Mouse (Mus musculus): ENCODE measurements around the gene Slc2a1.

The Slc2a1 gene

DNA sequence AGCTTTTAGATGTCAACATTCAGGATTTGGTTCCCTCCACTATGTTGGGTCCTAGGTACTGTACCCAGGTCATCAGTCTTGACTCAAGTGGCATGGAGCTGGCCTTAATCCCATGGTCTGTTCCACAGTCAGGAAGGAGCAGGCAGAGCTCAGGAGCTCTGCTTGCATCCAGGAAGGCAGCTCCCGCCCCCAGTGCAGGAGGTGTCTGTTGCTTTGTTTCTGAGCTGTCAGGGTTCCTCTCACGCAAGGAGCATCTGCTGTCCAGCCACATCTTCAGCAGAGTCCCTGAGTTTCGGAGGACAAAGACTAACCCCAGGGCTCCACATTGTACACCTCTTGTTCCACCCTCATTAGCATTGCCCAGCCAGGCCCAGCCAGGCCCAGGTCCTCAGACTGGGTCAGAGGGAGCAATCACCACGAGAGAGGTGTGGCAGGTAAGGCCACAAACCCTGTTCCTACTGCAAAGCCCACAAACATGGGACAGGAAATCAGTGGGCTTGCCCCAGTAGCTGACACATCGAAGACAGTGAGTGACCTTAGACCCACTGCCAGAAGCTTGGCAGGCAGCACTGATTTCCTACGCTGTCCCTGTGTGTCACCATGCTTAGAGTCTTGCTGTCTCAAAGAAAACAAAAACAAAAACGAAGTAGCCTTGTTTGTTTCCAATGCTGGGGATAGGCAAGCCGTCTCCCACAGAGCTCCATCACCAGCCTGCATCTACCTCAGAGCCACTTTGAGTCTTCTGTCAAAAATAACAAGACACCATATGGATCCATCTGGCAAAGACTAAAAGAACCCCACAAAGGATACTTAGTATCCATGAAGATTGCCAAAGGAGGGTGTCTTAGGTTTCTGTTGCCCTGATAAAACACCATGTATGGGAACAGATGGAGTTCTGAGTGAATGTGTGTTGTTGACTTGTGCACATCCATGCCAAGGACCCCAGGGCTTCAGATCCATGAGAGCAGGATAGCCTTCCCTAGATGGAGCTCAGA lies 10.0 kb upstream of the Slc2a1 start:
- no peak for DNase-seq (ENCODE audit: low read depth, low spot score)

DNA sequence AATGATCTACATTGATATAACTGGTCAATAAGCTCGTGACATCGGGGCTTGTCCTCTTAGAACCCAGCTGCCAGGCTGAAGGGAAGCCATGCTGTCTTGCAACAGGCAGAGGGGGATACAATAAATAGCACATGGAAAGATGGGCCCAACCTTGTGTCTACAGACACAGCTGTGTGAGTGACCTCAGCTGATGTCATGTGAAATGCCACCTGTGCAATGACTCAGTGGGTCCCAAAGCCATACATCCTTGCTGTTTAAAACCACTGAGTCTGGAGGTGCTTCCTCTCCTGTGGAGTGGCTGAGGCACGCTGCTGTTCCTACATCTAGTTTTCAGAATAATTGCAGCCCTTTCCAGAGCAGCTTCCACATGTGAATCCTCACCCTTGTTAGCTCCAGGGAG lies 7.1 kb upstream of the Slc2a1 start:
- DNase-seq (ENCODE audit: low read depth, low spot score): no peak

DNA sequence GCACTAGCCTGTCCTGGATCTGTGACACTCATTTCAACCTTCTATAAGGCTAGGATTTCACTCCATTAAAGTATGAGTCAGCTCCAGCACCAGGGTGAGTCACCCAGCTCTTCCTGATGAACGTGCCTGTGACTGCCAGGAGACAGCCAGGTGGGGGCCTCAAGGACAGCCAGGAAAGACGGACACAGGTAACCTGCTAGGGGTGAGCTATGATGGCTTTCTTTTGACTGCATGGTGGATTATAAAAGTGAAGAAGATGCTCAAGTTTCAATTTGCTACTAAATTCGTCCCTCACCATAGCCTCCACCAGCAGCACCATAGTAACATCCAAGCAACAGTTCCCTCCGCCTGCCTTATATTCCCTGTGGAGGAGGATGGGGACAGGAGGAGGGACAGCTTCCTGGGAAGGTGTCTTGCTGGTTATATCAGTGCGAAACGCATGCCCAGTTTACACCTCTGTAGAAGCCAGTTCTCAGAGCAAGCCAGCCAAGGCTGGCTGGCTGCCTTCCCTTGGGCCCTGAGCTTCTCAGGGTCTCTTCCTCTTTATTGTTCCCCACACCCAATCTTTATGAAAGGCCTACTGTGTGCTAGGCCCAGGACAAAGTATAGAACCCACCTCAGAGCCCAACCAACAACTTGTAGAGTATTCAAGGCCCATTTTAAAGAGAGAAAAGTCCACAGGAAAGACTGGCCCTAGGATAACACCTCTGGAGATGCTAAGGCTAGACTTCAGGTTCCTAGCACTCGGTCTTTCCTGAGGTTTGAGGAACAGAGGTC lies 6.0 kb upstream of the Slc2a1 start:
- peak; percentile 39 for DNase-seq (ENCODE audit: low read depth, low spot score)

DNA sequence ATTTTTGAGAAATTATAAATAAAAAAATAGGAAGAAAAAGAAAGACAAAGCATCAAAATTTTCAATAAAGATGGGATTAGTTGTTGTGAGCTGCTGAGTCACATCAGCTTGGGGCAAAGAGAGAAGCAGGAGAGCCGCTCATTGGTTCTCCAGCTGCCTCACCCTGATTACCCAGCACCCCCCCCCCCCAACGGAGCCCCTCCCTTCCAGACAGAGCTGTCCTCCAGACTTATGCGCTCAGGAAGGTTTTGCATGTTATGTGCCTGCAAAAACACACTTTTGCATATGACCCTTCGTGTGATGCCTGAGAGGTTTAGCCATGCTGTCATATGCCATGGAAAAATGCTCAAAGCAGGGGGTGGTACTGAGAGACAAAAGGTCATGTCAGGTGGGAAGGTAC lies 3.7 kb upstream of the Slc2a1 start:
- DNase-seq (ENCODE audit: low read depth, low spot score): no peak

DNA sequence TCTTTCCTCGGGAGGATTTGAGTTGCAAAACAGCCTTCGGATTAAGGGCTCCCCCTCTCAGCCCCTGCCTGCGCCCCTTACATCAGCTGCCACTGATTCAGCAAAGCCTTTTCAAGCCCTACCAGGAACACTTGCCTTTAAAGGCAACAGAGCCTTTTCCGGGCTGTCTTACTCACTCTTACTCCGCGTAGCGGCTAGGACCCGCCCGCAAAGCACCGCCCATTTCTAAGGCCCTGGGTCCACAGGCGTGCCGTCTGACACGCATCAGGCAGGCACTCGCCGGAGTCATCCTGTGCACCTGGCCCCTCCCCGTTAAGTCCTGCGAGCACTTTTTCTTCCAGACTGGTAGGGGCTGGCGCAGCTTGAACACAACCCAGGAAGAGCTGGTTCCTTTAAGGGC lies 2.8 kb upstream of the Slc2a1 start:
- peak; percentile 21 for DNase-seq (ENCODE audit: low read depth, low spot score)

DNA sequence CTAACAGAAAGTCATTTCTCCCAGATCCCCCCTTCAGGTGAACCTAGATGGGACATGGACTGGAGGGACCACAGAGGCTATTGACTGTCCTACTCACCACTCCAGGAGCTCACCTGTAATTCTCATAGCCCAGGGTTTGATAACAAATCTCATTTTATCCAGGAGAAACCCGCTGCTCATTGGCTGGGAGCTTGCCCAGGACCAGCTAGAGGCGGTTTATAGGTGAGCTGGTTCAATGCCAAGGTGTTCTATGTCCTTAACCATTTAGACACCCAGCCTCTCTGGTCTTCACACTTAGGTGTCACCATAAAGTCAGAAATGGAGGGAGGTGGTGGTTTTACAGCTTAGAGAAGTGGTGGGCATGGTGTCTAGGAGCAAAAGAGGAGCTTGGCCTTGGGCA lies 644 bp upstream of the Slc2a1 start:
- no peak for DNase-seq (ENCODE audit: low read depth, low spot score)

DNA sequence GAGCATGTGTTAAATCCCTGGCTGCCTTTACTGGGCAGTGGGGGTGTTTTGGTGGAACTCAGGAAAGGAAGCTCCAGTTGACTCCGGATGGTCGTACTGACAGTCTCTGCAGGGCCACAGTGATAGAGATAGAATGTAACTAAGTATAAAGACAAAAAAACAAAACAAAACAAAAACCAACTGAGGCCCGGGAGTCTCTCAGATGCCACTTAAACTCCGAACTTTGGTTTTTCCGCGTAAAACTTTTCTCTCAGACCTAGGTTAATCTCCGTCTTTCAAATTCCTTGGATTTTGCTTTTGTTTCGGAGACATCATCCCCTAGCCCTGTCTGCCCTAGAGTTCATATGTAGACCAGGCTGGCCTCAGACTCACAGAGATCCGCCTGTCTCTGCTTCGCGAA lies 1.1 kb downstream of the Slc2a1 start:
- DNase-seq (ENCODE audit: low read depth, low spot score): no peak

DNA sequence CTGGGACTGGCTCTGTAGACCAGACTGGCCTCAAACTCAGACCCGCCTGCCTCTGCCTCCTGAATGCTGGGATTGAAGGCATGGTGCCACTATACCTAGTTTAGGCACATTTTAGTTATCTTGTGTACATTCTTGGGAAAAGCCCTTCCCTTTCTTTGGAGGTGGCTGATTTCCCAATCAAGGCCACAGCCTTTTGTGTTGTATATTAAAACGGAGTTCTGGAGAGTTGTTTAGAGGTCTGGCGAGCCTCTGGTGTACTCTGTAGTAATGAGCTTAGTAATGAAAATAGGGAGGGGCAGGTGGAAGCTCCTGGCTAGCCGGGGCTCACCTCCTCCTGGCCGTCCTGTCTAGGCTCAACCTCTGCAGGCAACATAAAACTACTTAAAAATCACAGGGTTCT lies 2.0 kb downstream of the Slc2a1 start:
- no peak for DNase-seq (ENCODE audit: low read depth, low spot score)

DNA sequence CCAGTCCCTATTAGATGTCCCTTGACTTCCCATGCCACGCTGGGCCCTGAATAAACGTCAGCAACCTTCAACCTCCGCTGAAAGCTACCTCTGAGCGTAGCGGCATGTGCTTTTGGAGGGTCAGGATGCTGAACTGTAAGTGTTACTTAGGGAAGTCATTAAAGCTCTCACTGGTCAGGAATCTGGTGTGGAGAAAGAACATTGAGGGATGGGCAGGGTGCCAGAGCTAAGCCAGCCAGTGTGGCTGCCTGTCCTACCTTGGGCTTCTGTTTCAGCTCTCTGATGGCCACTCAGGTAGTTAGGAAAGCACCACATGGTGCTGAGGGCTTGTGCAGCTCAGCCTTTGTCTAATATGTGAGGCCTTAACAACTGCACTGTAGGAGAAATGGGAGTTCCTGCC lies 2.9 kb downstream of the Slc2a1 start:
- no peak for DNase-seq (ENCODE audit: low read depth, low spot score)

DNA sequence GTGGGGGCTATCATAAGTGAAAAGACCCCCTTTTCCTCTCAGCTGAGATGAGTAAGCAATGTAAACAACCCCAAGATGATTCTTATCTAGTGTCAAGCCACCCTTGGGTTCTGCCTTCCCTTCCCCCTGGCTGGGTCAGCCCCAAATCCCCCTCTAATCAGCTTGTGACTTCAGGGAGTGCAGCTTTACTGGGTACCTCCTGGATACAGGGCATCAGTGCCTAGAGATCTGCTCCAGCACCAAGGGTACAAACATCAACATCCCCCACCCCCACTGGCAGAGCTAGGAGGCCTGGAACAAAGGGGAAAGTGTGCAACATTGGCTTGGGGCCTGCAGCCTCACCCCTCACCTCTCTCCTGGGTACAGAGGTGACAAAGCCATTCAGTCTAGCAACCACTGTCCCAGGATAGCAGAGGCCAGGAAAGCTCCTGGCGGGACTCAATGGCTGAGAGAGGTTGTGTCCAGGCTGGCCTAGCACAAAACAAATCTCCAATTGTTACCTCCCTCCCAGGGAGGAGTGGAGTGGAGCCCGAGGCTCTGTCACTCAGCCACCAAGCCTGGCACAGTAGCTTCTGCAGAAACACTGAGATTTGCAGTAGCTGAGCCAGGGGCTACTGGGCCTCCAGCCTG lies 3.9 kb downstream of the Slc2a1 start:
- no peak for DNase-seq (ENCODE audit: low read depth, low spot score)

DNA sequence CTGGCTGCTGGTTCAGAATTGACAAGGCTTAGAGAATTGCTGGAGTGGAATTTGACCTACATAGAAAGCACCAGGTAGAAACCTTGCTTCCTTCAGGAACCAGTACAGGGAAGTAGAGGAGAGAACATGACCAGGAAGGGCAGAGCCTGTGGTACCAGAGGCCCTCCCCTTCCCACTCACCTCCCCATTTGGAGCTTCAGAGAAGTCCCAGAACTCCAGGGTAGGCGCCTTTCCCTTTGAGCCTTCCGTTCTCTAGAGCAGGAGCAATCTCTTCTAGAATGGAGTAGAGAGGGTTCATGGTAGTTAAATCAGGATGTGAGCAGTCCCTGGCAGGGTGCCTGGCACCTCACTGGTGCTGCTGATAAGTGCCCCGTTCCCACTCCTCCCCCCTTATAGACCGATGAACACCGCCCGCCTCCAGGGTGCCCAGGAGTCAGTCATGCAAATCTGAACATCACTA lies 7.1 kb downstream of the Slc2a1 start:
- DNase-seq (ENCODE audit: low read depth, low spot score): no peak

DNA sequence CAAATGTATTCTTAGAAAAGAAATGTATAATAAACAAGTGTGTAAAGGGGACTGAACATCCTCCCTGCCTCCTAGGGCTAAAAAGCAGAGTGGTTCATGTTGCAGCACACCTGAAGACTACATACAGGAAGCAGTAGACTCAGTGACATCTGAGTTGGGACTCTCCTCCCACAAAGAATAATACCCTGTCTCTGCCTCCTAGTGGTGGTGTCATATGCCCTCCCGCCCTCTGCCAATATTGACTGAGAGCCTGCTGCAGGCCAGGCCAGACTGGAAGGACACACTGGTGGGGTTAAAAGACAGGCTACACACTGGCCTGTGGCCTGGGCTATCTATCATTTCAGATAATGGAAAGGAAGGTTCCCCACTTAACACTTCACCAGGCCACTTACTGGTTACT lies 7.8 kb downstream of the Slc2a1 start:
- DNase-seq (ENCODE audit: low read depth, low spot score): no peak

DNA sequence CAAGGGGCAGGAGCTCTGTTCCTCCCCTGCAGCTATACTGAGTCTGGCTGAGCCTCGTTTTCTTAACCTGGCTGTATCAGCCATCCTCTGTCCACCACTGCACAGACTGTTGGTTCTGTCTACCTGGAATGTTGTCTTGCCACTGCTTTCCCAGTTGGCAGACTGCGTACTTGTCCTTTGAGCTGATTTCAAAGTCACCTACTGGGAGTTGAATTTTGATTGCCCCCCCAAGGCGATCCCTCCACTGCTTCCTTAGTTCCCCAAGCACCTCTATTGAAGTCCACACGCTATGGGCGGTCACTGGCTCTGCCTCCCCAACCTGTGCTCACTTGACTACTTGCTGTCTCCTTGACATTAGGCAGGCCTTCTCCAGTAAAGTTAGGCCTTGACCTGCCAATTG lies 9.1 kb downstream of the Slc2a1 start:
- no peak for DNase-seq (ENCODE audit: low read depth, low spot score)

DNA sequence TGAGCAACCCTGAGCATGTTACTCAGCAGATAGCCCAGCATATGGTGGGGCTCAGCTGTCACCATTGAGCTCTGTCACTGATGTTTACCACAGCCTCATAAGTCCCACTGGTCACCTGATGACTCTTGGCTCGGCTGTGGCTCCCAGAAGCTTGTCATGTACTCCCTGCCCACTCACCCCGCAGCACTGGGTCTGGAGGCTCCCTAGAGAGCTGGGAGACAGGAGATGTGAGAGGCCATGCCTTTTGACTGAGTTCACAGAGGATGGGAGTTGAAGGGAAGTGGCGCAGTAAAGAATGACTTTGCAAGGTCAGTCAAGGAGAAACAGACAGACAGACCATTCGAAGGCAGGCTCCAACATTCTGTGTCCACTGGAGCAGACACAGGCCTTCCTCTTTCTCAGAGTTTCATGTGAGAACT lies 10.2 kb downstream of the Slc2a1 start:
- no peak for DNase-seq (ENCODE audit: low read depth, low spot score)

DNA sequence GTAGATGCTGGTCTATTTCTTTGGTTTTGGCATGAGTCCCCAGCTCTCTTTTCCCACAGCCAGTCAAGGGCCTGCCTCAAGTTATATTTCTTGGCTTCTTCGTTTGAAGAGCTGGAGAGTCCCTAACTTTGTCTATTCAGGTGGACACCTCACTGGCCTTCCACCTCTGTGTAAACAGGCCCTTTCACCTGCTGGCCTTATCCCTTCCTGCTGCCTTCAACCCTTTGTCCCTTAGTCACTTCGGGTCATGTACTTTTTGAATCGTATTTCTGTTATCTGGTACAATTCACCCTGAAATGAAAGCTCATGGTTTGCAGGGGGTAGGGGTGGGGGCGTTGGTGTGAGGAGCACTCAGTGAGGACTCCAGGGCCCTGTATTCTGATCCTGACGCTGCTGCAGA lies 10.8 kb downstream of the Slc2a1 start:
- DNase-seq (ENCODE audit: low read depth, low spot score): no peak

DNA sequence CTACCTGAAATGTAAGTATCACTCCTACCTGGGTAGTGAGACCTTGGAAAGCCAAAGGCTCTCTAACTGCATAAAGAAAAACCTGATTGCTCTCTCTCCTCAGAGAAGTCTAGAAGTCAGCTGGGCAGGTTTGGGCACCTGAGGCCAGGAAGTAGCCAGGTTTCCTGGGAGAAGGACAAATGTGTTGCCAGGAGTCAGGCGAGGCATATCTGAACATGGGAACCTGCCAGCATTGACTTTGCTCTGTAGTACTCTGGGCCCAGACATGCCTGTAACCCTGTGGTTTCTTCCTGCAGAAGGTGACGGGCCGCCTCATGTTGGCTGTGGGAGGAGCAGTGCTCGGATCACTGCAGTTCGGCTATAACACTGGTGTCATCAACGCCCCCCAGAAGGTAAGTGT lies 11.6 kb downstream of the Slc2a1 start:
- no peak for DNase-seq (ENCODE audit: low read depth, low spot score)

DNA sequence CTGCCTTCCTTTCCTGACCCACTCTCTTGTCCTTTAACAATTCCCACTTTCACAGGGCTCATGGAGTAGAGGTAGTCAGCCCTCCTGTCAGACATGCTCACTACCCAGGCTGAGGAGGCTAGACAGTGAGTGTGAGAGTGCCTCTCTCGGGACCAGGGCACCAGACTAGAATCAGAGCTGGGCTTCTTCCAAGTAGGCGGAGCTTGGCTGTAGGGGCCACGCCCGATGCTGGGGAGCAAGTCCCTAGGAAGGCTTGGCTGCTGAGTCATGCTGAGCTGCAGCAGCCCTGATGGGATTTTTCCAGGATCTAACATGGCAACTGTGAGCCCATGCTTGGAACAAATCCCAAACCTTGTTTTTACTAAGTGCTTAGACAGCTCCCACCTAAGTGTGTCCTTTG lies 12.7 kb downstream of the Slc2a1 start:
- peak; percentile 59 for DNase-seq (ENCODE audit: low read depth, low spot score)

DNA sequence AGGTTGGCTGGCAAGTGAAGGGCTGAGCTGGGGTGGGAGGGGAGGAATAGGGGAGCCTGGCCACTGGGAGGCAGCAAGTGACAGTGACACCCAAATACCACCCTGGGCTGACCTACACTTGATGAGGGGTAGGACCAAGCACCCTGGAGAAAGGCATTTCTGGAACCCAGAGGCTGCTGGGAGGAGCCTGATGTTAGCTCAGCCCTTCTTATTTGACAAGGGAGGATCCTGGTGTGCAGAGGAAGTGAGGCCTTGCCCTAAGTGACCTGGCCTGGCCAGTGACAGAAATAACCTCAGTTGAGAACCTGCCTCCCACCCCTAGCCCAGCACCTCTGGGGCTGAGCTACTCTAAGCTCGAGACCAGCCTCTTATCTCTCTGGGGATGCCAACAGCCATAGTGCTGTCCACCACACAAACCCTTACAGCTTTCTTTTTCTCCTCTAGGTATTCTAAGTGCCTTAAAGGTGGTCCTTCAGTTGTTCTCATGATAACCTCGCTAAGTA lies 16.3 kb downstream of the Slc2a1 start:
- no peak for DNase-seq (ENCODE audit: low read depth, low spot score)

DNA sequence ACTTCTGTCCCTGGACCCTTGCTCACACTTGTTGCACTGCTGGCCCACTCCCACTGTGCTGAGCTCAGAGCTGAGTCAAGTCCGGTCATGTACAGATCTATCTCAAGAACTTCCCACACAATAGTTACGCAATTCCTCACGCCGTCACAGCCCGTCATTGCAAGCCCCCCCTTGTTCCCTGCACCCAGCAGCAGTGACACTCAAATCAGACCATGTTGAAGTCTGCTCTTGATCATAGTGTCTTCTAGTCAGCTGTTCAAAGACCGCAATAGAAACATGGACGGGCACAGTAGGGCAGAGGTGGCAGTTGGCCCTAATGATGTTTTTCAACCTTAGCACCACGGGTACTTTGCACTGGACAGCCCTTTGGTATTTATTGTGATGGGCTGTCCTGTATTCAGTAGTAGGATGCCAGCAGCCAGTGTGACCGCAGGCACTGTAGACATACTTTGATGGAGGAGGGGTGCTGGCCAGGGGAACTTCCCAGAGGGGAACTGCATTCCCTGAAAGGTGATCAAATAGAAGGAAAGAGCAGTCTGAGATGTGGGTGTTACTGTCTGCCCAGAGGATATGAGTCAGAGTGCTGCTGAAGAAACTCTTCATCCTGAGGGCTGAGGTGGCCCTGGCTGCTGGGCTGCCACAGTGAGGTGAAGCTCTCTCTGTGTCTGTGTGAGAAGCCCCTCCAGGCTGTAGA lies 17.2 kb downstream of the Slc2a1 start:
- DNase-seq (ENCODE audit: low read depth, low spot score): no peak

DNA sequence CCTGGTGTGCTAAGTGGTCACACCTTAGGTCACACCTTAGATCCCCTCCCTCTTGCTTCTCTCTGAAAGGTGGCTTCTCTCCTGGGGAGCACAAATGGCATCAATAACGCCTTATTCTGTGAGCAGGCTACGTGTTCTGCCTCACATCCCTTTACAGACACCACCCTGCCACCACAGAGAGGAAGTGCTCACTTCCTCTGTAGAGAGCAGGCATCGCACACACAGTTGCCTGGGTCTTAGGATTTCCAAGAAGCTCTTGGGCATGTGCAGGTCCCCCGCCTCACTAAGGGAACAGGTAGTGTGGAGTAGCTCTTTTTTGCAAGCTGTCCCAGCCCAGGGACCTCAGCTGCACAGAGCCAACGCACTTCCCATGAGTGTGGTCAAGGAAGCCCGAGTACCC lies 18.7 kb downstream of the Slc2a1 start:
- DNase-seq (ENCODE audit: low read depth, low spot score): no peak

DNA sequence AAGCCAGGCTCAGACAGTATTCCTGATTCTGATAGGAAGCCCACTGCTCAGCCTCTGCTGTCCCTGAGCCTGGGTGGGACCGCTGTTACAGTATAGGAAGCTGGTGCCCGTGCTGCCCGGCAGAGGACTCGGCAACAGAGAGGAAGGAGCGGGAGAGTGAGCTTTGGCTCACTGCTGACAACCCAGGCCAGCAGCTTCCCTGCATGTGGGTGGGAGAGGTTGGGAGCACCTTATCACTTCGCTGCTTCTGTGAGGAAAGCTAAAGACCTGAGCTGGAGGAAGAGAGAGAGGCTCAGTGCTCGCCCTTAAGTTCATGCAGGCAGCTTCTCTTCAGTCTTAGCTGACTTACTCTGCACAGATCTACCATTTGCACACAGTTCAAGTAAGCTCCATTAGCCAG lies 20.0 kb downstream of the Slc2a1 start:
- DNase-seq (ENCODE audit: low read depth, low spot score): no peak

Data from skeletal muscle tissue, adult 2 months (tissue).